Mouse (Mus musculus) layer of hippocampus, adult 9-10 months (tissue): Measurements from ENCODE around the gene Nepro.

Source experiments
- DNase-seq: peaks from one replicate; pipeline ENCODE4 v3.0.0; 2022; ENCODE audit warnings: low spot score

Gene Nepro

DNA sequence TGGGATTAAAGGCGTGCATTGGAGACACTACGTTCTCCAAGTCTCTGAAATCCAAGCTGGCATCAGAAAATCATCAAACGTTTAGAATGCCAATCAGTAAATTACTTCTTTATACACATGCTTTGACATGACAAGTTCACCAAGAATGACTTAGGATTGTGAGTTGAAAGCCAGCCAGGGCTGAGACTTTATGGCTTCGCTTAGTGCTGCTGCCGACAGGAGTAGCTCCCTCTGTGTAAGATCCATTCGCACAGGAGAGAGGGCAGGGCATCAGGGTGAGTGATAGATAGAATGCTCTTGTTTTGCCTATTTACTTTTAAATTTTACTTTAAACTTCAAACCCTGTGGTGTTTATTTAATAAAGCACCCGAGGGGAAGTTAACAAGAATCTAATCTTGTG is 43.4 kb downstream of the Nepro start:
- no peak for DNase-seq

DNA sequence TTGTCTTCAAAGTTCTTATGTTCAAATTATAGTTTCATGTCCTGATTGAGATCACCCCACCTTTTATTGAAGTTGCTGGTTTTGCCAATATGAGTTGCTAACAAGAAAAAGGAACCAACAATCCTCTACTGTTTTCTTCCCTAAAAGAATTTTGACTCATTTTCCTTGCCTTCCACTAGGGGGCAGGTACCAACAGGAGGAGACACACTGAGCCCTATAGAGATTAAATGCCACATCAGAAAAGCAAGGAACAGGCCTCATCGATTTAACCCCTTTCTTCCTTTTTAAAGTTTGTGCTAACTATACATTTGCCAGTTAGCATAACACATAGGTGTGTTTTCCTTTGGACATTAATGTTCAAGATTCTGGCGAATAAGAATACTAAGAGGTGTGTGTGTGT is 43.9 kb downstream of the Nepro start:
- DNase-seq, result no peak

DNA sequence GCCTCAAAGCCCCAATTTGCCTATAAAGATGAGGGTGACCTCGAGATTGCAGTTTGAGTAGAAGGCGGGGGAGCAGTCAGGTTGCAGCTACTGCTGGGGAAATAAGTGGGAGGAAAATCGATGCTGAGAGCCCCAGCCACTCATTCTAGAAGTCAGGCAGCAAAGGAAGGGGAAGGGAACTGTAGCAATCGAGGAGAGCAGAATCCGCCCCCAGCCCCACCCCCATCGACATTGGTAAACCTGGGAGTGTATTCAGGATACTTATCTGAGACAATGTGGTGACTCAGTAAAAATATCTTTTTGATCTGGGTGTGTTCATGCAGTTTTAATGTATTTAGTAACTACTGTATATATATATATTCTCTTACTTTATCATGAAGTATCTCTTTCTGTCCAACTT is 48.5 kb downstream of the Nepro start:
- no peak for DNase-seq

DNA sequence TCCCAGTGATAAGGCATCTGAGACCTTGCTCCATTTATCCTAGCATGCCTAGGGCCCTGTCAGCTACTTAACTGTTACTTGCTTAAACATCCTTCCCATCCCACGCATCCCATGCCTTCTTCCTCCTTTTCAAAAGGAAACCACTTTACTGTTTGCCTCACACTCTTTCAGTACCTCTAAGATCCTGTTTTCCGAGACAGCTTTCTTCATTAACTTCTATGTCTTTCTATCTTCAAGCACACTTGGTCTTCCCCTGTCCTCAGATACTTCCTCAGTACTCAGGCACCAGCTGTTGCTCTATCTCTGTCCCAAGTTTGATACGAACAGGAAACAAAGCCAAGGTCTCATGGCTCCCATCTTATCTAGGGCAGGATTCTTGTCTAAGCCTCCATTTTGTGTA is 49.6 kb downstream of the Nepro start:
- DNase-seq, result no peak

DNA sequence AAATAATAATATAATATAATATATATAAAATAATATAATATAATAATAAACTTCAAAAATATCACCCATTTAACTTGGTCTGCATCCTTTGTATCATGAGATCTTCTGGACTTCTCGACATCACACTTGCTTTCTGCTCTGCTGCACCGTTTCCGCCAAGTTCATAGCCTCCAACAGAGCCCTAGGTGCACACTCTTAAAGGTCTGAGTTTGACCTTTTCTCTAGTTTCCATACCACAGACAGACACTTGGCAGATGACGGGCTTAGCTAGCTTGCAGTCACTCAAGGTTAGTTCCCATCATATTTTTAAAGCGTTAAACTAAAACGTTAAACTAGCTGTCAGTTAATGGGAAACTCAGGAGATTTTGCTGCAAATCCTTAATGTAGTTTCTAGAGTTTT is 50.1 kb downstream of the Nepro start:
- no peak for DNase-seq

DNA sequence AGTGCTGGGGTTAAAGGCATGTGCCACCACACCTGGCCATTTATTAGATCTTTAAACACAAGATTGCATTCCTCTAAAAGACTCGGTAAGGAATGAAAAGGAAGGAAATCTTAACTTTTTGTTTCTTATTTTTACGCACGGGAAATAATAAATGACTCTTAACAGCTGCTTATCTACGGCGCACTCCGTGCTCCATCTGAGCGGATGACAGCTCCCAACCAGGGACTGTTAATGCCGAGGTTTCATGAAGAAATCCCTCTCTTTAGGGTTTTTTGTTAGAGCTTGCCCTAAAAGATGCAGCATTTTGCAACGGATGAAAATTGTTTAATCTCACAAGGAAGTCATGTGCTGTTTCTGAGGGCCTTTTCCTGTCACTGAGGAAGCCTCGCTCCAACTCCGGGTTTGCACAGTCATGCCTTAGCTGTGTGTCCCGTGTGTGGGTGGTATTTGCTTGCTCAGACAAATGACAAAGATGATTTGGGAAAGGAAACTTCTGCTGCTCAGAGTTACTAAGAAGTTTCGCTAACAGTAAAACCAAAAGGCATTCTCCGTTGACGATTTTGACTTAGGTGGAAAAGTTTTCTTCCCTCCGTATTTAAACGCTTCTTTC is 54.5 kb downstream of the Nepro start:
- no peak for DNase-seq

DNA sequence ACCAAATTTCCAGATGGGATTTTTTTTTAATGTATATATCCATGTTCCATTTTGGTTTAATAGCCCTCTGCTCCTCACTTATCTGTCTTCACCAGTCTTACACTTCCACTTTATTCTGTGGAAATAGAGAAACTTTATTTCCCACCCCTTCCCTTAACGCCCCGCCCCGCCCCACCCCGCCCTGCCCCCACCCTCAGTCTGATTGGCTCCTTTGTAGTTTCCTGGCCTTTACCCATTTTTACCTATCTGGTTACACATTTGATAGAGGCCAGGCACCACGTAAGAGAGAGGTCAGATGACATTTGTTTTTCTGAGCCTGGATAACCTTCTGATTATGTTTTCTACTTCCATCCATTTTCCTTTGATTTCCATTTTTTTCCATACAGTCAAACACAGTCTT is 55.4 kb downstream of the Nepro start:
- no peak for DNase-seq

DNA sequence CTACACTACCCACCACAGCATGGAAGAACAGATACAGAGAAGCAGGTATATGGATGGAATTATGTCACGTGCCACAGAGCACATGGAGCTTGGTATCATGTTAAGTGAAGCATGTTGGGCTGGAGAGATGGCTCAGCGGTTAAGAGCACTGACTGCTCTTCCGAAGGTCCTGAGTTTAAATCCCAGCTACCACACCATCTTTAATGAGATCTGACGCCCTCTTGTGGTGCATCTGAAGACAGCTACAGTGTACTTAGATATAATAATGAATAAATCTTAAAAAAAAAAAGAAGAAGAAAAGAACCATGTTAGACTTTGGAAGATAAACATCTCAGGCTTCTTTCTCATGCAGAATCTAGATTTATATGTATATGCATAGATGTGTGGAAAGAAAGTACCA is 56.6 kb downstream of the Nepro start:
- no peak for DNase-seq
